Mouse (Mus musculus): ENCODE results near the gene Asz1.

DNA sequence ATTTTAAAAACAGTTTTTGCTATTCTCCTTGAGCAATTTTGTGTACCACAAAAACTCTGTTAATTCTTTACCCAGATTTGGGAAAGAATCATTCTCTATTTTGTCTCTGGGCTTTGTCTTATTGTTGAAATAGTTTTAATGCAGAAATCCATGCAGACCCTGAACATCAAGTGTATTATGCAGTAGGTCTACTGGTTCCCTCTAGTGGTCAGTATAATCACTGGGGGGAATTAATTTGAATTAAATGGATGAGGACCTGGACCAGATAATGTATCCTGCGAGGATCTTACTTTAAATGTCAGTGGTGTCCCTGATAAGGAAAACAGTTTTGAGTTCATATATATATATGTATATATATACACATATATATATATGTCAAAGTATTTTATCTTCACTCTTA is 30.2 kb downstream of the Asz1 start:
- TF ChIP-seq CTCF (IDR thresholded peaks at IDR 0.05): peak; percentile 80
- no peak for TF ChIP-seq EP300 (IDR thresholded peaks at IDR 0.05)

Measured in lung, postnatal 0 days (tissue).